Mouse (Mus musculus) activated CD4-positive, CD25-positive, alpha-beta regulatory T cell, adult 9 weeks (primary cell): Measurements from ENCODE around the gene Tdo2. TPM values are rescaled to one million over a fixed set of nuclear protein-coding genes. Genes with fewer than 3 reads are reported as not detected.

Source experiments
- polyA plus RNA-seq: library from polyadenylated mRNA; unstranded; fragments of 100-300 nt; shearing (Covaris generic); gene quantifications from one replicate; pipeline ENCODE4 v1.2.1, GENCODE M21; 2017

Tdo2 gene
- polyA plus RNA-seq = 0.59 TPM

GRCm38 (mm10) chr3:81976102-81976501, at the start of gene Tdo2:
Gene Tdo2 (minus strand): TSS chr3:81976202.

DNA sequence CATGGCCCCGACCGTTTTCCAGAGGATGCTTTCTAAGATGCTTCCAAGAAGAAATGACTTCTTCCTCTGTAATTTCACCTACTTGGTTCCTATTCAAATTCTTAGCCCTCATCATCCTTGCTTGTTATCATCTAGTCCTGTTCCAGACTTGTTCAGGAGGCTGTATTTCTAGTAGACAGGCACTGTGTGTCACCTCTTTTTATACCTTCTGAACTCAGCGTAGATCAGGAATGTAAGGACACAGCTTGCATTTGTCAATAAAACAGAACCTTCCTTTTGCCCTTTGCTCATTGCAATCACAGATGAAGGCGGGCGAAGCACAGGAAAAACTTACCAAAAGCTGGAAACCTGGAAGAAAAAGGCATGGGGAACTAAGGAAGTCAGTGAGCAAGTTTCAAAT, 6.0 kb upstream of the Tdo2 start, which contains the start of gene Asic5:
Asic5 (plus strand) TSS at position 301 of the 400 bp plus-strand sequence.

GRCm38 (mm10) chr3:81932141-81933101, 43.6 kb downstream of the Tdo2 start, which contains the start of gene Ctso:
Gene Ctso (plus strand): TSS chr3:81932601.

Other genes with a start within 250 kb of the Tdo2 start
- 68.8 TPM for gene Ctso, start 43.6 kb downstream of the Tdo2 start, polyA plus RNA-seq
- gene Asic5, start 6.1 kb upstream of the Tdo2 start, polyA plus RNA-seq = not detected
- gene Gucy1b1, start 98.5 kb upstream of the Tdo2 start, polyA plus RNA-seq = 3.0 TPM
- 18.2 TPM for gene Gucy1a1, start 169.6 kb upstream of the Tdo2 start, polyA plus RNA-seq